Mouse (Mus musculus) CH12.LX (cell line): Measurements from ENCODE around the gene Dqx1.

Experiments
- CTCF ChIP-seq, 2 experiments: IDR thresholded peaks in 1 of 2; conservative IDR thresholded peaks in 1 of 2; 2 replicates each; pipeline ENCODE4 v1.5.1; 2011 to 2012; ENCODE audit warnings: low read depth in 2 of 2, low read length in 2 of 2, improper control_type of control experiment in 1 of 2, inconsistent platforms in 1 of 2, mild to moderate bottlenecking in 1 of 2, moderate library complexity in 1 of 2
- EP300 ChIP-seq: IDR thresholded peaks from 2 replicates; pipeline ENCODE4 v1.6.1; 2011; ENCODE audit warnings: low read length, improper control_type of control experiment
- JUND ChIP-seq: conservative IDR thresholded peaks from 2 replicates; pipeline ENCODE4 v1.6.1; 2011; ENCODE audit warnings: low read depth, low read length, improper control_type of control experiment
- KAT2A ChIP-seq: IDR thresholded peaks from 2 replicates; pipeline ENCODE4 v1.6.1; 2012; ENCODE audit warnings: low read length, improper control_type of control experiment, inconsistent platforms; ENCODE audit not compliant: insufficient replicate concordance
- MAZ ChIP-seq: IDR thresholded peaks from 2 replicates; pipeline ENCODE4 v1.6.1; 2012; ENCODE audit warnings: low read depth, mild to moderate bottlenecking, inconsistent platforms, low read length, improper control_type of control experiment, moderate library complexity
- MXI1 ChIP-seq: IDR thresholded peaks from 2 replicates; pipeline ENCODE4 v1.6.1; 2011; ENCODE audit warnings: mild to moderate bottlenecking, low read depth, low read length, improper control_type of control experiment
- NRF1 ChIP-seq: IDR thresholded peaks from 2 replicates; pipeline ENCODE4 v1.6.1; 2014; ENCODE audit warnings: low read depth, mild to moderate bottlenecking, inconsistent platforms, low read length, improper control_type of control experiment, moderate library complexity
- PAX5 ChIP-seq: IDR thresholded peaks from 2 replicates; pipeline ENCODE4 v1.6.1; 2012; ENCODE audit warnings: low read length, inconsistent platforms, mixed read lengths
- POLR2A ChIP-seq: IDR thresholded peaks from 2 replicates; pipeline ENCODE4 v1.6.1; 2011; ENCODE audit warnings: low read depth, mild to moderate bottlenecking, improper control_type of control experiment, low read length
- TCF12 ChIP-seq: IDR thresholded peaks from 2 replicates; pipeline ENCODE4 v1.6.1; 2014; ENCODE audit warnings: low read depth, mild to moderate bottlenecking, inconsistent platforms, low read length, improper control_type of control experiment
- USF2 ChIP-seq: conservative IDR thresholded peaks from 2 replicates; pipeline ENCODE4 v1.6.1; 2011; ENCODE audit warnings: low read depth, low read length, improper control_type of control experiment
- ZNF384 ChIP-seq: IDR thresholded peaks from 2 replicates; pipeline ENCODE4 v1.6.1; 2012; ENCODE audit warnings: low read depth, low read length, improper control_type of control experiment, inconsistent platforms

DNA sequence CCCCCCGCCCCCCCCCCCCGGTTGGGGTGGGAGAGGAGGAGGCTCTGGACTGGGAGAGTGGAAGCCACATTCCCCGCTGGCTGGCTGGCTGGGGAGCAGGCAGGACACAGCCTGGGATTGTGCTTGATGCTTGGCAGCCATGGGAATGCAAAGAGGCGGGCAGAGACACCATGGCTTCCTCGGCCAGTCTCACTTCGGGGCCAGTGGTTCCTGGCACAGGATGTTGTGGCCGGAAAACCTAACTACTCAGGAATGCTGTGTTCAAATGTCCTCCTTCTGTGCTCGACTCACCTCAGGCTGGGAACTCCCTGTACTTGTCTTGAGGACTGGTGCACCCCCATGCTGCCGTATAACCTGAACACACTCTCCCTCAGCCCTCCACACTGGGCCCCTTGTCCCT is 29.9 kb upstream of the Dqx1 start:
- TF ChIP-seq CTCF (conservative IDR thresholded peaks at IDR 0.05 in 1 of 2, IDR thresholded peaks at IDR 0.05 in 1 of 2; ENCODE audit: low read depth in 2 of 2, low read length in 2 of 2) (no peak), KAT2A (no peak), TCF12 (no peak), PAX5 (no peak), USF2 (no peak), MAZ (no peak), MXI1 (no peak), JUND (no peak), EP300 (no peak), POLR2A (no peak), NRF1 (no peak), ZNF384 (no peak)
